Mouse (Mus musculus) layer of hippocampus, adult 11-12 months (tissue): ENCODE data around the gene Agap2.

Experiments used
- DNase-seq: peaks from one replicate; pipeline ENCODE4 v3.0.0; 2022; ENCODE audit warnings: low spot score

Agap2 gene

GRCm38 (mm10) chr10:127135118-127135836 lies 60.2 kb downstream of the Agap2 start:
- DNase-seq: no peak

- no peak for DNase-seq
Observed at GRCm38 (mm10) chr10:127136510-127136909, 61.4 kb downstream of the Agap2 start.

GRCm38 (mm10) chr10:127137896-127138295 lies 62.8 kb downstream of the Agap2 start:
- no peak for DNase-seq

GRCm38 (mm10) chr10:127138328-127139141 lies 63.5 kb downstream of the Agap2 start:
- DNase-seq: no peak

- no peak for DNase-seq
Observed at GRCm38 (mm10) chr10:127140971-127141370, 65.9 kb downstream of the Agap2 start.

GRCm38 (mm10) chr10:127141500-127141899 lies 66.4 kb downstream of the Agap2 start:
- no peak for DNase-seq
